Mouse (Mus musculus): ENCODE data around the gene H2-Ob.

GRCm38 (mm10) chr17:34248764-34249163, 10.1 kb downstream of the H2-Ob start:
- TF ChIP-seq CTCF (IDR thresholded peaks at IDR 0.05; ENCODE audit: extremely low read depth, insufficient read depth, low read length) (no peak), POLR2A (IDR thresholded peaks at IDR 0.05; ENCODE audit: extremely low read depth, insufficient read depth, low read length) (no peak)

Data from cortical plate, adult 2 months (tissue).